Mouse (Mus musculus) left cerebral cortex, adult 8-10 months (tissue): ENCODE measurements at regions not wholly inside any gene's neighbourhood (a gene's known extent, or its start where the extent isn't known, plus 50 kb on each side); places are given as distances from the start of the nearest gene placed in this dataset.

Experiments
- DNase-seq, 2 experiments: peaks; one replicate each; pipeline ENCODE4 v3.0.0; 2022; ENCODE audit warnings: low spot score in 2 of 2

- DNase-seq: no peak
Observed at GRCm38 (mm10) chr13:34576392-34576791, 76.9 kb downstream of the Pxdc1 start.

GRCm38 (mm10) chr13:34575997-34576314, 77.3 kb downstream of the Pxdc1 start:
- DNase-seq: peak; percentile 4 to 46

- DNase-seq: peak; percentile 2 to 15
Observed at GRCm38 (mm10) chr13:34575179-34575996, 77.9 kb downstream of the Pxdc1 start.

GRCm38 (mm10) chr13:34569312-34569711, 84.0 kb downstream of the Pxdc1 start:
- no peak for DNase-seq

GRCm38 (mm10) chr13:34566687-34567086, 86.6 kb downstream of the Pxdc1 start:
- no peak for DNase-seq

GRCm38 (mm10) chr13:34550130-34550884, 103.0 kb downstream of the Pxdc1 start:
- DNase-seq: no peak

- DNase-seq: no peak
Observed at GRCm38 (mm10) chr13:34540646-34541045, 112.6 kb downstream of the Pxdc1 start.

- no peak for DNase-seq
Observed at GRCm38 (mm10) chr13:34533896-34534295, 119.4 kb downstream of the Pxdc1 start.

GRCm38 (mm10) chr13:34511332-34511731, 142.0 kb downstream of the Pxdc1 start:
- DNase-seq: no peak

- no peak for DNase-seq
Observed at GRCm38 (mm10) chr13:34507224-34507623, 146.1 kb downstream of the Pxdc1 start.

GRCm38 (mm10) chr13:34505861-34506260, 147.4 kb downstream of the Pxdc1 start:
- no peak for DNase-seq

GRCm38 (mm10) chr13:34504879-34505278, 148.4 kb downstream of the Pxdc1 start:
- DNase-seq: no peak

- no peak for DNase-seq
Observed at GRCm38 (mm10) chr13:34498910-34499309, 153.9 kb upstream of the Slc22a23 start.

- DNase-seq: no peak
Observed at GRCm38 (mm10) chr13:34497667-34498066, 152.7 kb upstream of the Slc22a23 start.

GRCm38 (mm10) chr13:34484831-34485230, 139.8 kb upstream of the Slc22a23 start:
- DNase-seq: no peak

- no peak for DNase-seq
Observed at GRCm38 (mm10) chr13:34481461-34481860, 136.5 kb upstream of the Slc22a23 start.

GRCm38 (mm10) chr13:34470410-34470809, 125.4 kb upstream of the Slc22a23 start:
- DNase-seq: no peak

- DNase-seq: no peak
Observed at GRCm38 (mm10) chr13:34469568-34469967, 124.6 kb upstream of the Slc22a23 start.

GRCm38 (mm10) chr13:34468132-34468748, 123.3 kb upstream of the Slc22a23 start:
- no peak for DNase-seq

GRCm38 (mm10) chr13:34465862-34466430, 121.0 kb upstream of the Slc22a23 start:
- DNase-seq: no peak

- DNase-seq: no peak
Observed at GRCm38 (mm10) chr13:34465456-34465855, 120.5 kb upstream of the Slc22a23 start.

- DNase-seq: no peak
Observed at GRCm38 (mm10) chr13:34464221-34464620, 119.2 kb upstream of the Slc22a23 start.
